Mouse (Mus musculus): ENCODE data around the gene Mapk8ip1. TPM values are rescaled to one million over a fixed set of nuclear protein-coding genes. Genes with fewer than 3 reads are reported as not detected.

Gene Mapk8ip1
- polyA plus RNA-seq, 1 experiment from 2014 or later: 19.9 TPM

DNA sequence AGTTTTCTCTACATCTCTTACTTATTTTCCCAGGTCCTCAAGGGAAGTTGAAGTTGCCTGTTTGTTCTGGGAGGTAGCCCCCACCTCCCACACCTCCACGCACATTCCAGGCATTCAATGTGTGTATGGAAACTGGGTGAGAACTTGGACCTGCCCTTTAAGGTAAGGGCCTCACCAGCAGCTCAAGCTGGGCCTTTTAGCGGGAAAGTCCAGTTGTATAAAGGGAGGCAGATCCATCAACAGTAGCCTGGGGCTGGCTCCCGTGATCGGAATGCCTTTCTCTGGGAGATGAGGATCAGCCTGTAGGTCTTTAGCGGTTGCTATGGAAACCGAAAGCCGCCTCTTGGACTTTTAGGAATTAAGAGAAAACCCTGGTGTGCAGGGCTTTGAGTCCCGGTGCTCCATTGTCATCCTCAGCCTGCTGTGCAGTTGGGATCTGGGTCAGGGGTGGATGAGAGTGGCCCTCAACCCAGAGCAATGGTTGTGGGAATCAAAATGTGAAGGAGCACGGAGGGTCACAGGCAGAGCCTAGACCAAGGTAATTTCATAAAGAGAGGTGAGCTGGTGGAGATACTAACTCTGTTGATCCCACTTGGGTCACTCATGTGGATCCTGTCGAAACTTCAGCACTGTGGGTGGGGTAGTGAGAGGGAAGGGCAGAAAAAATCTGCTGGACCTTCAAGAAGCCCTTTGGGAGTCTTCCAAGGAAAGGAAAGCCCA is 28.9 kb downstream of the Mapk8ip1 start:
- H3K27ac ChIP-seq (replicated peaks; ENCODE audit: low read depth, low read length): no peak overlapping the region
- WGBS: 32% methylated on average over 10 of the region's 10 CpGs
- H3K9ac ChIP-seq (ENCODE audit: low read length): no peak overlapping the region
- ATAC-seq (ENCODE audit: insufficient number of reproducible peaks, low FRiP score, low TSS enrichment, low read depth) (no peak), DNase-seq (ENCODE audit: low spot score) (no peak)
- H3K27me3 ChIP-seq (ENCODE audit: control insufficient read depth, insufficient read depth, low read length): 0 out of 2 replicates have a peak, but pooled peaks cover 3% of the 10 kb centered on the region
- H3K36me3 ChIP-seq (ENCODE audit: control insufficient read depth, insufficient read depth, low read length): no peaks in the 10 kb centered on the region
- no peaks in the 10 kb centered on the region for H3K9me3 ChIP-seq (ENCODE audit: control insufficient read depth, low read length)
- no peak overlapping the region for H3K4me2 ChIP-seq (ENCODE audit: low read depth, severe bottlenecking)
- no peak overlapping the region for H3K4me3 ChIP-seq (ENCODE audit: low read depth, low read length)
- H3K4me1 ChIP-seq (ENCODE audit: control insufficient read depth, insufficient read depth, low read length): peaks cover 31% of the 10 kb centered on the region

DNA sequence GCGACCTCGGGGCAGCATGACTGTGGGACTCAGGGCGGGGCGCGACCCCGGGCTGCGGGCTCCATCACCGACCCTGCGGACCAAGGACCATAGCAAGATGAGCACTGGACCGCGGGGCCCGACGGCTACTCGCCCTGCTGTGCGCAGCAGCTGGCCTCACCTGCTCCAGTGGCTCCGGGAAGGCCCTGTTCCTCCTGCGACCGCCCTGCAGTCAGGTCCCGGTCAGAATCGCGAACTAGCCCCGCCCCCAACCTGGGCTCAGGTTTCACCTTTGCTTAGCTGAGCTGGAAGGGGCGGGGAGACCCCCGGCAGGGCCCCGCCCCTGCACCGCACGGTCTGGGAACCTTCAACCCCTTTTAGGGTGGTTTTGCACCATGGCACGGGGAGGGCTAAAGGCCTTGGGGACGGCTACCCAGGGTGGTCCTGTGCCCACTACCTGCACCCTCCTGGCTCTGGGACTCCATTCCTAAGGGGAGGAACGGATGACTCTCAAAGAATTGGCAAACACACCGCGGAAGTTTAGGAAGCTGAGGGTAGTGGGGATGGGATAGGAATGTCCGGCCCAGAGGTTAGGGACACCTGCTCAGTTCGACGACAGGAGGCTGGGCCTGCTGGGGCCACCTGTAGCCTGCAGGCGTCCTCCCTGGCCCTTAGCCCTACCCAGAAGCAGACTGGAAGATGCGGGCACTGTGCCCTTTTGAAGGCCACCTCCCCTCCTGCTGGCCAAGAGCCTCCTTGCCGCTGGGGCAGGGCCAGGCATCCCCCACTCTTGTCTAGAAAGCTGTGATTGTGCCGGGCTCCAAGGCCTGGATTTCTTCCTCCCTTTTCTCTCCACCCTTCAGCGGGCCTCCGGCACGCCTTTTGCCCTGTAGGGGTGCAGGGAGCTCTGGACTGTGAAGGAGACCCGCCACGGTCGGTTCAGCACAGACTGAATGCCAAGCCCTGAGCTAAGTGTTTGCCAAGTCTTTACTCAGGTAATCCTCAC is 29.9 kb downstream of the Mapk8ip1 start:
- no peak overlapping the region; the same call in 1 of the 2 replicates for H3K27ac ChIP-seq (replicated peaks; ENCODE audit: low read depth, low read length)
- H3K9me3 ChIP-seq (ENCODE audit: control insufficient read depth, low read length): no peaks in the 10 kb centered on the region
- H3K36me3 ChIP-seq (ENCODE audit: control insufficient read depth, insufficient read depth, low read length): no peaks in the 10 kb centered on the region
- H3K4me1 ChIP-seq (ENCODE audit: control insufficient read depth, insufficient read depth, low read length): peaks cover 31% of the 10 kb centered on the region
- ATAC-seq (ENCODE audit: insufficient number of reproducible peaks, low FRiP score, low TSS enrichment, low read depth) (peak; percentile 38), DNase-seq (ENCODE audit: low spot score) (peak; percentile 90)
- 0 out of 2 replicates have a peak, but pooled peaks cover 3% of the 10 kb centered on the region for H3K27me3 ChIP-seq (ENCODE audit: control insufficient read depth, insufficient read depth, low read length)
- H3K4me2 ChIP-seq (ENCODE audit: low read depth, severe bottlenecking): peak overlapping the region; percentile 91
- H3K9ac ChIP-seq (ENCODE audit: low read length): peak overlapping the region; percentile 48; the same call in 1 of the 2 replicates
- WGBS: 4% methylated on average over 45 of the region's 45 CpGs
- peak overlapping the region; percentile 45 for H3K4me3 ChIP-seq (ENCODE audit: low read depth, low read length)

DNA sequence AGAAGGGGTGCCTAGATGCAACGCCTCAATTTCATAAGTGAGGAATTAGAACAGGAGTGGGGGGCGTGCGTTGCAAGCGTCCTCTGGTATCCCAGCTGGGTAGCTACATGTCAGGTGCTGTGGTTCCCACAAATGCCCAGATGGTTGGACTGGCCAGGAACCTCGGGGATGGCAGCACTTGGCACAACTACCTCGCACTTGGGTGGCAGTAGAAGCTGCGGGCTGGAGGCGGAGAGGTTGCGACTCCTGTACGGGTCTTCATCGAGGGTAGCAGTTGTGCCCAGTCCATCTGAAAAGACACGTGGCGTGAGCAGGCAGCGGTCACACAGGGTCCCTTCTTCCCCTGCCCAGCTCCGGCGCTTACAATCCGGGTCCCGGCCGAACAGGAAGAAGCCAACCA is 30.7 kb downstream of the Mapk8ip1 start:
- peak overlapping the region; percentile 48; the same call in 1 of the 2 replicates for H3K9ac ChIP-seq (ENCODE audit: low read length)
- H3K4me3 ChIP-seq (ENCODE audit: low read depth, low read length): peak overlapping the region; percentile 45
- H3K36me3 ChIP-seq (ENCODE audit: control insufficient read depth, insufficient read depth, low read length): no peaks in the 10 kb centered on the region
- H3K4me2 ChIP-seq (ENCODE audit: low read depth, severe bottlenecking): peak overlapping the region; percentile 91
- DNase-seq (ENCODE audit: low spot score) (no peak), ATAC-seq (ENCODE audit: insufficient number of reproducible peaks, low FRiP score, low TSS enrichment, low read depth) (0 out of 2 replicates have a peak, but pooled peaks have one; percentile 2)
- no peaks in the 10 kb centered on the region for H3K9me3 ChIP-seq (ENCODE audit: control insufficient read depth, low read length)
- H3K27ac ChIP-seq (replicated peaks; ENCODE audit: low read depth, low read length): no peak overlapping the region
- 0 out of 2 replicates have a peak, but pooled peaks cover 3% of the 10 kb centered on the region for H3K27me3 ChIP-seq (ENCODE audit: control insufficient read depth, insufficient read depth, low read length)
- H3K4me1 ChIP-seq (ENCODE audit: control insufficient read depth, insufficient read depth, low read length): peaks cover 27% of the 10 kb centered on the region
- 9% methylated on average over 19 of the region's 19 CpGs for WGBS

DNA sequence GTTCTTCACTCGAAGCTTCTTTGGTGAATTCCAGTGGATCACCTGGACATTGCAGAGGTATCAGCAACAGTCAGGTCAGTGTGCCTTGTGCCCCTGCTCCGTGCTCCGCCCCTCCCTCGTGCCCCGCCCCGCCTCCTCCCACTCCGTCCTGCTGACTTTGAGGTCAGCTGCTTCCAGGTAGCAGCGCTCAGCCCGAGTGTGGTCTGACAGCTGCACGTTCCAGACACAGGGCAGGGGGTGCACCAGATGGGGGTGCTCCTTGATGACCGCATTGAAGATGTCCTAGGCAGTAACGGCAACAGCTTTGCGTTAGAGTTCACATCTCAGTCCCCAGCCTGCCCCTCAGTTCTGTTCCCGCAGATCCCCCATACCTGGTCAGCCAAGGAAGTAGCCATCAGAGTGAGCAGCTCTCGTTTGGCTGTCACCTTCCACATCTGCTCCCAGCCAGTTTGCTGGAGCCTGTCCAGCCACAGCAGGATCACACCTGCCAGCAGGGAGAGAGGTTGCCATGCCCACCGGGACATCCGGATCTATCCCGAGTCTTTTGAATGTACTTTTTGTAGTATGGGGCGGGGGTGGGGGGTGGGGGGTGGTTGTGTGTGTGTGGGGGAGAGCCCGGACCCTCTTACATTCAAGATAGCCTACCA is 33.6 kb downstream of the Mapk8ip1 start:
- ATAC-seq (ENCODE audit: insufficient number of reproducible peaks, low FRiP score, low TSS enrichment, low read depth) (no peak), DNase-seq (ENCODE audit: low spot score) (no peak)
- H3K27me3 ChIP-seq (ENCODE audit: control insufficient read depth, insufficient read depth, low read length): 0 out of 2 replicates have a peak, but pooled peaks cover 3% of the 10 kb centered on the region
- H3K9ac ChIP-seq (ENCODE audit: low read length): no peak overlapping the region
- 29% methylated on average over 20 of the region's 20 CpGs for WGBS
- H3K4me1 ChIP-seq (ENCODE audit: control insufficient read depth, insufficient read depth, low read length): peaks cover 20% of the 10 kb centered on the region
- H3K4me3 ChIP-seq (ENCODE audit: low read depth, low read length): no peak overlapping the region
- no peak overlapping the region for H3K4me2 ChIP-seq (ENCODE audit: low read depth, severe bottlenecking)
- no peaks in the 10 kb centered on the region for H3K9me3 ChIP-seq (ENCODE audit: control insufficient read depth, low read length)
- 0 out of 2 replicates have a peak, but pooled peaks cover 2% of the 10 kb centered on the region for H3K36me3 ChIP-seq (ENCODE audit: control insufficient read depth, insufficient read depth, low read length)
- no peak overlapping the region for H3K27ac ChIP-seq (replicated peaks; ENCODE audit: low read depth, low read length)

DNA sequence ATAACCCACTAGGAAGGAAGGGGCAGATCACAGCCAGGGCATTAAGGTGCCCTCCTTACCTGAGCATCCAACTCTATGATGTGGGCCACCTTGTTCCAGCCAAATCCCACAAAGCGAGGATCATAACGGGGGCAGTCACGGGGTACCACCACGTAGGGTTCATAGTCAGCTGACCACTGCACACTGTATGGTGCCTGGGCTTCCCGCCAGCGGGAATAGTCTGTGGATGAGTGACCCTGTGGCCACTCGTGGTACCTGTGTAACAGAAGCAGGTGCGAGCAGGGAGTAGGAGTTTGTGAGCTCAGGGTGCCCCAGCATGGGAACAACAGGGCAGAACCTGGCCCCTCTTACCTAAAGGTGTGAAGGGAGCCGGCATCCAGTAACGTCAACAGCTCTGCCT is 35.5 kb downstream of the Mapk8ip1 start:
- no peak overlapping the region for H3K4me2 ChIP-seq (ENCODE audit: low read depth, severe bottlenecking)
- peaks cover 9% of the 10 kb centered on the region for H3K4me1 ChIP-seq (ENCODE audit: control insufficient read depth, insufficient read depth, low read length)
- WGBS: 87% methylated on average over 10 of the region's 10 CpGs
- no peaks in the 10 kb centered on the region for H3K27me3 ChIP-seq (ENCODE audit: control insufficient read depth, insufficient read depth, low read length)
- ATAC-seq (ENCODE audit: insufficient number of reproducible peaks, low FRiP score, low TSS enrichment, low read depth): no peak
- no peak overlapping the region for H3K4me3 ChIP-seq (ENCODE audit: low read depth, low read length)
- no peaks in the 10 kb centered on the region for H3K9me3 ChIP-seq (ENCODE audit: control insufficient read depth, low read length)
- DNase-seq (ENCODE audit: low spot score): no peak
- no peak overlapping the region for H3K27ac ChIP-seq (replicated peaks; ENCODE audit: low read depth, low read length)
- H3K36me3 ChIP-seq (ENCODE audit: control insufficient read depth, insufficient read depth, low read length): 0 out of 2 replicates have a peak, but pooled peaks cover 2% of the 10 kb centered on the region
- H3K9ac ChIP-seq (ENCODE audit: low read length): no peak overlapping the region

DNA sequence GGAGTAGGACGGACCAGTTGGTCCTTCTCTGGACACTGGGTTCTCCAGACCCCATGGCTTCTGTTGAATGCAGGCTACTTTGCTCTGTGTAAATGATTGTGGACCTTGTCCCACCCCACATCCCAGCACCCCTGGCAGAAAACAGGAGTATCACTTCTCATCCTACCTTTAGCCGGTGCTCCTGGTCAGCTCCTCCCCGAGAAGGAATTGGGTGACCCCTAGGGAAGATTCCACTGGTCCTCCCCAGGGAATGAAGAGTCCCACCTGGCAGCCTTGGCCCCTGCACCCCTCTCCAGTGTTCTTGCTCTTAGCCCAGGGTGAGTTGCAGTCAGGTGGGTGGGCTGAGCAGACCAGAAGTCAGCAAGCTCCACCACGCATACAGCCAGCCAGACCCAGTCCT is 37.0 kb downstream of the Mapk8ip1 start:
- no peaks in the 10 kb centered on the region for H3K27me3 ChIP-seq (ENCODE audit: control insufficient read depth, insufficient read depth, low read length)
- H3K4me3 ChIP-seq (ENCODE audit: low read depth, low read length): no peak overlapping the region
- H3K9me3 ChIP-seq (ENCODE audit: control insufficient read depth, low read length): no peaks in the 10 kb centered on the region
- H3K4me2 ChIP-seq (ENCODE audit: low read depth, severe bottlenecking): no peak overlapping the region
- H3K4me1 ChIP-seq (ENCODE audit: control insufficient read depth, insufficient read depth, low read length): 0 out of 2 replicates have a peak, but pooled peaks cover 3% of the 10 kb centered on the region
- no peak overlapping the region for H3K27ac ChIP-seq (replicated peaks; ENCODE audit: low read depth, low read length)
- ATAC-seq (ENCODE audit: insufficient number of reproducible peaks, low FRiP score, low TSS enrichment, low read depth) (no peak), DNase-seq (ENCODE audit: low spot score) (no peak)
- 0 out of 2 replicates have a peak, but pooled peaks cover 7% of the 10 kb centered on the region for H3K36me3 ChIP-seq (ENCODE audit: control insufficient read depth, insufficient read depth, low read length)
- H3K9ac ChIP-seq (ENCODE audit: low read length): no peak overlapping the region
- 90% methylated on average over 4 of the region's 4 CpGs for WGBS

DNA sequence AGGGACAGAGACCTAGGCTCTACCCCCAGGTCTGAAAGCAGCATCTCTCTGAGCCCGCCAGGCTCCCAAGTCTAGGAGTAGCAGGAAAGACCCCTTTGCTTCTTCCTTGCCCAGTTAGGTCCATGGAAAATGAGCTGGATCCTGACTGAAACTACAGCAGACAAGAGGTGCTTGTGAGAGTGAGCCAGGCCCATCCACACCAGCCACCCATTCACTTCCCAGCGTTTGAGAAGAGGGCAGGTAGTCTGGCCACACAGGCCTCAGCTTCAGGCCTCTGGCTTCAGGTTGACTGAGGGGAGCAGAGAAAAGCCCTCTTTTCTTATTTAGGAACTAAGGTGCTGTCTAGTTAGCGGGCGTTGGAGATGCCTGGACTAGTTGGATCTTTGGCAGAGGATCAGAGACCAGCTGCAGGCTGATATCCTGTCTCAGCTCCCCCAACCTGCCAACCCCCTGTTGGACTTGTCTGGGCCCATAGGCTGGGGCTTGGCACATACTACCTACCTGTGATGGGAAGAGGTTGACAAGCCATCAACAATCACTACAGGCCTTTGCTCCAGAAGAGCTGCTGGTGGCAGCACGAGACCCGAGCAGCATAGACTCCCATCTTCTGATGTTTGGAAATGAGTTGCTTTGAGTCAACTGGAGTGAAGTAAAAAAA is 38.4 kb downstream of the Mapk8ip1 start:
- H3K4me2 ChIP-seq (ENCODE audit: low read depth, severe bottlenecking): no peak overlapping the region
- no peak overlapping the region for H3K27ac ChIP-seq (replicated peaks; ENCODE audit: low read depth, low read length)
- ATAC-seq (ENCODE audit: insufficient number of reproducible peaks, low FRiP score, low TSS enrichment, low read depth) (no peak), DNase-seq (ENCODE audit: low spot score) (no peak)
- 94% methylated on average over 6 of the region's 6 CpGs for WGBS
- 0 out of 2 replicates have a peak, but pooled peaks cover 3% of the 10 kb centered on the region for H3K4me1 ChIP-seq (ENCODE audit: control insufficient read depth, insufficient read depth, low read length)
- H3K9me3 ChIP-seq (ENCODE audit: control insufficient read depth, low read length): no peaks in the 10 kb centered on the region
- H3K36me3 ChIP-seq (ENCODE audit: control insufficient read depth, insufficient read depth, low read length): peaks cover 7% of the 10 kb centered on the region; the same call in 1 of the 2 replicates
- H3K9ac ChIP-seq (ENCODE audit: low read length): no peak overlapping the region
- no peaks in the 10 kb centered on the region for H3K27me3 ChIP-seq (ENCODE audit: control insufficient read depth, insufficient read depth, low read length)
- no peak overlapping the region for H3K4me3 ChIP-seq (ENCODE audit: low read depth, low read length)

All from limb, embryonic 11.5 days (tissue).